Mouse (Mus musculus): ENCODE results near the gene Retreg1.

The Retreg1 gene

GRCm38 (mm10) chr15:25918641-25919040, 75.7 kb downstream of the Retreg1 start:
- DNase-seq (ENCODE audit: low spot score in 2 of 2) = no peak

GRCm38 (mm10) chr15:25919995-25920394, 77.0 kb downstream of the Retreg1 start:
- no peak for DNase-seq (ENCODE audit: low spot score in 2 of 2)

- no peak for DNase-seq (ENCODE audit: low spot score in 2 of 2)
Observed at GRCm38 (mm10) chr15:25920886-25921285, 77.9 kb downstream of the Retreg1 start.

- no peak for DNase-seq (ENCODE audit: low spot score in 2 of 2)
Observed at GRCm38 (mm10) chr15:25922007-25922406, 79.0 kb downstream of the Retreg1 start.

- DNase-seq (ENCODE audit: low spot score in 2 of 2) = no peak
Observed at GRCm38 (mm10) chr15:25923916-25924315, 80.9 kb downstream of the Retreg1 start.

- peak in 1 of 2 experiments; percentile 74 for DNase-seq (ENCODE audit: low spot score in 2 of 2)
Observed at GRCm38 (mm10) chr15:25926171-25926570, 83.2 kb downstream of the Retreg1 start.

GRCm38 (mm10) chr15:25927106-25927505, 84.1 kb downstream of the Retreg1 start:
- no peak for DNase-seq (ENCODE audit: low spot score in 2 of 2)

GRCm38 (mm10) chr15:25928001-25928400, 85.0 kb downstream of the Retreg1 start:
- DNase-seq (ENCODE audit: low spot score in 2 of 2) = no peak

GRCm38 (mm10) chr15:25928831-25929230, 85.9 kb downstream of the Retreg1 start:
- no peak for DNase-seq (ENCODE audit: low spot score in 2 of 2)

- no peak for DNase-seq (ENCODE audit: low spot score in 2 of 2)
Observed at GRCm38 (mm10) chr15:25929518-25929917, 86.5 kb downstream of the Retreg1 start.

GRCm38 (mm10) chr15:25929936-25930335, 87.0 kb downstream of the Retreg1 start:
- DNase-seq (ENCODE audit: low spot score in 2 of 2) = peak; percentile 42 to 56

- DNase-seq (ENCODE audit: low spot score in 2 of 2) = no peak
Observed at GRCm38 (mm10) chr15:25930657-25931056, 87.7 kb downstream of the Retreg1 start.

- DNase-seq (ENCODE audit: low spot score in 2 of 2) = no peak
Observed at GRCm38 (mm10) chr15:25932497-25932896, 89.5 kb downstream of the Retreg1 start.

- DNase-seq (ENCODE audit: low spot score in 2 of 2) = no peak
Observed at GRCm38 (mm10) chr15:25932937-25933684, 90.1 kb downstream of the Retreg1 start.

- no peak for DNase-seq (ENCODE audit: low spot score in 2 of 2)
Observed at GRCm38 (mm10) chr15:25933685-25934108, 90.7 kb downstream of the Retreg1 start.

- no peak for DNase-seq (ENCODE audit: low spot score in 2 of 2)
Observed at GRCm38 (mm10) chr15:25934411-25934810, 91.4 kb downstream of the Retreg1 start.

GRCm38 (mm10) chr15:25938496-25938895, 95.5 kb downstream of the Retreg1 start:
- DNase-seq (ENCODE audit: low spot score in 2 of 2) = no peak

GRCm38 (mm10) chr15:25940397-25941377, 97.7 kb downstream of the Retreg1 start:
- DNase-seq (ENCODE audit: low spot score in 2 of 2) = no peak

GRCm38 (mm10) chr15:25941514-25941913, 98.5 kb downstream of the Retreg1 start:
- DNase-seq (ENCODE audit: low spot score in 2 of 2) = no peak

GRCm38 (mm10) chr15:25942415-25942814, 99.4 kb downstream of the Retreg1 start:
- no peak for DNase-seq (ENCODE audit: low spot score in 2 of 2)

GRCm38 (mm10) chr15:25943386-25944137, 100.6 kb downstream of the Retreg1 start:
- no peak for DNase-seq (ENCODE audit: low spot score in 2 of 2)

- DNase-seq (ENCODE audit: low spot score in 2 of 2) = no peak
Observed at GRCm38 (mm10) chr15:25945224-25945623, 102.2 kb downstream of the Retreg1 start.

Measured in right cerebral cortex, postnatal 10 days (tissue).